Mouse (Mus musculus) lung, adult 2 months (tissue): ENCODE measurements around the gene Cep63.

Experiments
- CTCF ChIP-seq: fragments of 200-500 bp; IDR thresholded peaks from 2 replicates; pipeline ENCODE4 v1.5.1; 2011; ENCODE audit warnings: mild to moderate bottlenecking, low read length, control low read depth; ENCODE audit not compliant: insufficient read depth
- POLR2A ChIP-seq: fragments of 200-500 bp; IDR thresholded peaks from 2 replicates; pipeline ENCODE4 v1.6.1; 2011; ENCODE audit warnings: low read depth, mild to moderate bottlenecking, control low read depth, low read length, borderline replicate concordance; ENCODE audit errors: extremely low read depth

DNA sequence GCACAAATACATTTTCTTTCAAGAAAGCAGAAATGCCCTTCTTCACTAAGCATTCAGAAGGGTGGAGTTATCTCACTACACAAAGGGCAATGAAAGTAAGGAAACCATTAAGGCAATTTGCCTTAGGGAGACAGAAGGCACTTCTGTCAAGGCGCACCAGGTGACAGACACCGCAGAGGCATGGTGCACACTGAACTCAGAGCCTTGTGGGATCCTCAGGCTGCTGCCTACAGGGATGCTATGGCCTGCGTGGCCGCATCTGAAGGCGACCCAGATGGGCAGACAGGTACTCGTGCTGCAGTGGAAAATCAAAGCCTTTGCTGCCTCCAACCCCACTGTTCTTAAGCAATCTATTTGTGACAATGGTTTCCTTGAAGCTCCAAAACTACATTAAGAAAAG is 21.2 kb downstream of the Cep63 start:
- TF ChIP-seq CTCF: no peak
- TF ChIP-seq POLR2A: no peak
